In the genomic region with DNA sequence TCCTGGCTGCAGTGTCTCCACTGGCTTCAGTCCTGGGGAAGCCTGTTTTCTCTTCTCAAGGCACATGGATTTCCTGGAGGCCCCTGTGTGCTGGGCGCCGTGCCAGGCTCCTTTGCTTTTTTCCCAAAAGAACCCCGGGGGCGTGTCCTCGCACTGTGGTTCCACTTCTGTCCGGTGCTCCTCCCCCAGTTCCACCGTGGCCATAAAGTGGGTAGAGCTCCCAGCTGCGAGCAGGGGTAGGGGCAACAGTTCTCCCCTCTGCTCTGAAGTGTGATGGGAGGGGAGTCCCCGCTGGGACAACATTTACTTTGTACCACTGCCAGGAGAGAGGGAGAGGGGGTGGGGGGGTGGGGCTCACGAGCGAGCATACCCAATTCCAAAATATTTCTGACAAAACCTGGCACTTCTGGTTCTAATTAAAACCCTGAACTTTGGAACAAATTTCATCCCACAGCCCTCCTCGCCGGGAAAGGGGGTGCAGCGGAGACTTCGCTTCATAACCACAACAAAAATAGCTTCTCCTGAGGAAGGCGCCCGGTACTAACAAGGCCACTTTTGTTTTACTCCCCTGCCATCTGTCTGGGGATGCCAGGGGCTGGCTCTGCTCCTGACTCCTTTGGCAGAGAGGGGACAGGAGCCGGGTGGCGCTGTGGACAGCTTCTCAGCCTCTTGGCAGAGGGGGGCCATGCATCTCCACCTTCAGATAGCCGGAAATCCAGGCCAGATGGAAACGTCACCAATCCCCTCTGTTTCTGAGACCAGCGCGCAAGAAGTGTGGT, we compare ENCODE assay signal across 8 mouse cellular contexts. TPM values are rescaled to one million over a fixed set of nuclear protein-coding genes. Genes with fewer than 3 reads are reported as not detected.
A peak's percentile ranks its signal among the peaks of the same experiment; 100 is the strongest.
DNase-seq lines count a peak whose midpoint lies in the region; ATAC-seq and TF ChIP-seq lines count a peak whose summit lies in the region.

No protein-coding gene starts in this region.

- no peak for TF ChIP-seq POLR2A in liver, adult 2 months (IDR thresholded peaks at IDR 0.05; ENCODE audit: extremely low read depth, insufficient read depth, low read length)

- no peaks in the 10 kb centered on the region for H3K27me3 ChIP-seq in C2C12 (ENCODE audit: control insufficient read depth, insufficient read depth, insufficient read length)
- H3K27me3 ChIP-seq in forebrain, embryonic 14.5 days (replicated peaks; ENCODE audit: control insufficient read depth, insufficient read depth, low read length) = no peaks in the 10 kb centered on the region
- H3K27me3 ChIP-seq in heart, embryonic 16.5 days (ENCODE audit: control insufficient read depth, insufficient read depth, low read length) = peaks cover 3% of the 10 kb centered on the region
- H3K27me3 ChIP-seq in liver, adult 2 months (ENCODE audit: control insufficient read depth, insufficient read depth, low read length) = no peaks in the 10 kb centered on the region; the same call in 1 of the 2 replicates
- no peaks in the 10 kb centered on the region for H3K27me3 ChIP-seq in neural tube, embryonic 15.5 days (replicated peaks)

- H3K79me2 ChIP-seq in C2C12 (ENCODE audit: control insufficient read depth, insufficient read depth) = no peaks in the 10 kb centered on the region
- no peaks in the 10 kb centered on the region for H3K79me2 ChIP-seq in liver, adult 2 months (ENCODE audit: control insufficient read depth, insufficient read depth, low read length)

- no peaks in the 10 kb centered on the region for H3K36me3 ChIP-seq in C2C12 (ENCODE audit: control insufficient read depth, insufficient read depth)
- no peaks in the 10 kb centered on the region for H3K36me3 ChIP-seq in forebrain, embryonic 14.5 days (ENCODE audit: control insufficient read depth, insufficient read depth, low read length)
- H3K36me3 ChIP-seq in heart, embryonic 16.5 days (ENCODE audit: control insufficient read depth, insufficient read depth) = no peaks in the 10 kb centered on the region
- H3K36me3 ChIP-seq in liver, adult 2 months (ENCODE audit: control insufficient read depth, insufficient read depth, low read length) = no peaks in the 10 kb centered on the region
- H3K36me3 ChIP-seq in neural tube, embryonic 15.5 days = no peaks in the 10 kb centered on the region

- no peak overlapping the region for H3ac ChIP-seq in C2C12 (ENCODE audit: control insufficient read depth, insufficient read length, low read depth)

- peak; percentile 67 for DNase-seq in brain, embryonic 18.5 days (ENCODE audit: low read depth, low spot score)
- peak; percentile 96 for DNase-seq in forebrain, embryonic 14.5 days (ENCODE audit: low spot score)
- DNase-seq in kidney, postnatal 25 days = peak; percentile 93 to 95
- DNase-seq in liver, adult 2 months (ENCODE audit: extremely low read depth, low read depth, low spot score) = peak; percentile 36
- no peak for DNase-seq in thymus, postnatal 14 days

- TF ChIP-seq CTCF in C2C12 (IDR thresholded peaks at IDR 0.05; ENCODE audit: control insufficient read depth, insufficient read depth, insufficient read length) = no peak
- no peak for TF ChIP-seq CTCF in liver, adult 2 months (IDR thresholded peaks at IDR 0.05; ENCODE audit: low read depth, low read length)

- H3K4me1 ChIP-seq in forebrain, embryonic 14.5 days (ENCODE audit: control insufficient read depth, insufficient read depth, low read length) = peaks cover 6% of the 10 kb centered on the region
- peaks cover 12% of the 10 kb centered on the region for H3K4me1 ChIP-seq in heart, embryonic 16.5 days (ENCODE audit: control insufficient read depth, insufficient read depth, low read length)
- peaks cover 3% of the 10 kb centered on the region for H3K4me1 ChIP-seq in liver, adult 2 months (ENCODE audit: control insufficient read depth, insufficient read depth, low read length)
- peaks cover 30% of the 10 kb centered on the region for H3K4me1 ChIP-seq in neural tube, embryonic 15.5 days

- H3K9ac ChIP-seq in forebrain, embryonic 14.5 days (ENCODE audit: low read length) = no peak overlapping the region
- peak overlapping the region; percentile 26; the same call in 1 of the 2 replicates for H3K9ac ChIP-seq in heart, embryonic 16.5 days (ENCODE audit: low read length)
- H3K9ac ChIP-seq in liver, adult 2 months (ENCODE audit: low read depth, low read length) = no peak overlapping the region
- no peak overlapping the region for H3K9ac ChIP-seq in neural tube, embryonic 15.5 days (replicated peaks)

- WGBS in forebrain, embryonic 14.5 days = 9% methylated on average over 22 of the region's 23 CpGs
- WGBS in heart, embryonic 16.5 days = 19% methylated on average over 23 of the region's 23 CpGs
- 15% methylated on average over 23 of the region's 23 CpGs for WGBS in liver, adult 2 months
- WGBS in neural tube, embryonic 15.5 days = 16% methylated on average over 23 of the region's 23 CpGs

- H3K79me3 ChIP-seq in C2C12 (ENCODE audit: low read depth) = no peaks in the 10 kb centered on the region

- no peaks in the 10 kb centered on the region for H3K9me3 ChIP-seq in forebrain, embryonic 14.5 days (replicated peaks; ENCODE audit: control insufficient read depth, low read length)
- H3K9me3 ChIP-seq in heart, embryonic 16.5 days (replicated peaks; ENCODE audit: control insufficient read depth, low read length) = no peaks in the 10 kb centered on the region
- no peaks in the 10 kb centered on the region for H3K9me3 ChIP-seq in neural tube, embryonic 15.5 days (replicated peaks)

- peak overlapping the region; percentile 18 for H3K4me3 ChIP-seq in C2C12 (ENCODE audit: insufficient read depth, poor library complexity, severe bottlenecking)
- H3K4me3 ChIP-seq in forebrain, embryonic 14.5 days (ENCODE audit: low read depth, low read length) = no peak overlapping the region
- peak overlapping the region; percentile 43 for H3K4me3 ChIP-seq in heart, embryonic 16.5 days (ENCODE audit: low read length)
- H3K4me3 ChIP-seq in liver, adult 2 months (ENCODE audit: insufficient read depth, low read depth, low read length) = no peak overlapping the region
- no peak overlapping the region for H3K4me3 ChIP-seq in neural tube, embryonic 15.5 days (replicated peaks)

- H3K4me2 ChIP-seq in forebrain, embryonic 14.5 days (ENCODE audit: low read length) = peak overlapping the region; percentile 33
- peak overlapping the region; percentile 60 for H3K4me2 ChIP-seq in heart, embryonic 16.5 days (ENCODE audit: low read depth, low read length)
- H3K4me2 ChIP-seq in neural tube, embryonic 15.5 days = peak overlapping the region; percentile 34

- ATAC-seq in forebrain, embryonic 14.5 days = peak; percentile 92
- ATAC-seq in heart, embryonic 16.5 days (replicated peaks; ENCODE audit: extremely low read depth, insufficient read depth, low FRiP score) = peak; percentile 88
- peak; percentile 87 for ATAC-seq in neural tube, embryonic 15.5 days (ENCODE audit: low FRiP score)

- H3K27ac ChIP-seq in forebrain, embryonic 14.5 days (ENCODE audit: low read depth, low read length) = peak overlapping the region; percentile 75
- H3K27ac ChIP-seq in heart, embryonic 16.5 days (ENCODE audit: low read length) = peak overlapping the region; percentile 69
- no peak overlapping the region for H3K27ac ChIP-seq in liver, adult 2 months (replicated peaks; ENCODE audit: insufficient read depth, low read depth, low read length)
- H3K27ac ChIP-seq in neural tube, embryonic 15.5 days (replicated peaks) = peak overlapping the region; percentile 75

TF ChIP-seq in C2C12, 6 proteins besides CTCF, POLR2A, EP300 and RAD21:
- TF ChIP-seq MYOG (IDR thresholded peaks at IDR 0.05; ENCODE audit: control insufficient read depth, extremely low read depth, insufficient read length) (no peak), MYOD1 (IDR thresholded peaks at IDR 0.05; ENCODE audit: control insufficient read depth, insufficient read length, low read depth) (no peak)

RNA-seq across cellular contexts. Expression of a gene that starts 49.2 kb away (rescaled TPM):
- 5.9 TPM for polyA plus RNA-seq in C2C12 (2012; fragmentation: generic; extraction: Trizol)
- polyA plus RNA-seq in forebrain, embryonic 14.5 days (2014; fragmentation: Nextera tagmentation; extraction: Ambion mirVana) = 14.6 and 17.1 TPM in 2 replicates
- polyA plus RNA-seq in heart, embryonic 16.5 days (2015; fragmentation: Nextera tagmentation; extraction: Ambion mirVana) = 5.1 and 6.1 TPM in 2 replicates
- total RNA-seq in liver, adult 2 months (2014; rRNA removed) = 3.0 and 3.2 TPM in 2 replicates
- 3.9 and 5.0 TPM in 2 replicates for polyA plus RNA-seq in liver, adult 2 months (2012; rRNA removed)
- 14.7 and 16.8 TPM in 2 replicates for polyA plus RNA-seq in neural tube, embryonic 15.5 days (2015; fragmentation: Nextera tagmentation; extraction: Ambion mirVana)

RNA-seq across cellular contexts. Expression of a gene that starts 49.4 kb away (rescaled TPM):
- 1.1 TPM for polyA plus RNA-seq in C2C12 (2012; fragmentation: generic; extraction: Trizol)
- polyA plus RNA-seq in forebrain, embryonic 14.5 days (2014; fragmentation: Nextera tagmentation; extraction: Ambion mirVana) = 10.7 and 11.3 TPM in 2 replicates
- polyA plus RNA-seq in heart, embryonic 16.5 days (2015; fragmentation: Nextera tagmentation; extraction: Ambion mirVana) = 0.96 and 1.2 TPM in 2 replicates
- total RNA-seq in liver, adult 2 months (2014; rRNA removed) = 0.81 and 1.2 TPM in 2 replicates
- 0.26 and 0.50 TPM in 2 replicates for polyA plus RNA-seq in liver, adult 2 months (2012; rRNA removed)
- 7.2 and 12.7 TPM in 2 replicates for polyA plus RNA-seq in neural tube, embryonic 15.5 days (2015; fragmentation: Nextera tagmentation; extraction: Ambion mirVana)

Comparison
In these comparisons a context has a peak if more than half of its experiments do, and no peak if none do; other contexts are left out.
1. H3K4me3 ChIP-seq: peak in C2C12 (single experiment) and heart, embryonic 16.5 days (single experiment); none in forebrain, embryonic 14.5 days (single experiment), liver, adult 2 months (single experiment) and neural tube, embryonic 15.5 days (single experiment).
2. Peak in every context shown above with its lines, with median percentiles within 50 percentile points of each other: ATAC-seq and H3K4me2 ChIP-seq.